Mouse (Mus musculus): Measurements from ENCODE around the gene Rhobtb3. TPM values are rescaled to one million over a fixed set of nuclear protein-coding genes. Genes with fewer than 3 reads are reported as not detected.
"Not testable (repeated sequence)": the region's sequence is repeated elsewhere in the genome, so short reads cannot be mapped to it uniquely, and the experiment has no call there.

The Rhobtb3 gene
- polyA plus RNA-seq, 1 experiment, result 17.2 TPM

DNA sequence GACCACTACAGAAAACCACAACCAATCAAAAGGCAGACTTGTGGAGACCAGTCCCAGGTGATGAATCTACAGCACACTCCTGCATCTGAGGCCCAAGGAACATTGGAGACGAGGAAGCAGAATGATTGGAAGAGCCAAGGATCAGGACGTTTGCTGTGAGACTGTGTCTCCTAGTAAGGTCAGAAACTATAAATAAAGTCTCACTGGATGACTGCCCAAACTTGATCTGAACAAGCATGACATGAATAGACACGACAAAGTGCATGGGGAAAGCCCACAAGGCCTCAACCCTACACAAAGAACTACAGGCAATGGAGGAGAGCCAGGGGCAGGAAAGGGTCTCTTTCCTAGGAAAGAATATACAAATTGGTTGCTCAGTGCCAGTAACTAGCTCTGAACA is 59.9 kb downstream of the Rhobtb3 start:
- H3K27ac ChIP-seq (ENCODE audit: insufficient read depth, low read length), result no peak overlapping the region
- WGBS, result 23% methylated on average over 3 of the region's 3 CpGs
- no peaks in the 10 kb centered on the region for H3K27me3 ChIP-seq (ENCODE audit: control insufficient read depth, insufficient read depth, low read length)
- no peak overlapping the region for H3K4me3 ChIP-seq (replicated peaks; ENCODE audit: insufficient read depth, low read depth, low read length)
- no peak for DNase-seq
- H3K4me1 ChIP-seq (ENCODE audit: control insufficient read depth, insufficient read depth, low read length), result no peaks in the 10 kb centered on the region
- TF ChIP-seq POLR2A (IDR thresholded peaks at IDR 0.05; ENCODE audit: borderline replicate concordance, insufficient read depth, low read length), result no peak
- TF ChIP-seq CTCF (IDR thresholded peaks at IDR 0.05; ENCODE audit: borderline replicate concordance, insufficient read depth, low read depth, low read length), result no peak

DNA sequence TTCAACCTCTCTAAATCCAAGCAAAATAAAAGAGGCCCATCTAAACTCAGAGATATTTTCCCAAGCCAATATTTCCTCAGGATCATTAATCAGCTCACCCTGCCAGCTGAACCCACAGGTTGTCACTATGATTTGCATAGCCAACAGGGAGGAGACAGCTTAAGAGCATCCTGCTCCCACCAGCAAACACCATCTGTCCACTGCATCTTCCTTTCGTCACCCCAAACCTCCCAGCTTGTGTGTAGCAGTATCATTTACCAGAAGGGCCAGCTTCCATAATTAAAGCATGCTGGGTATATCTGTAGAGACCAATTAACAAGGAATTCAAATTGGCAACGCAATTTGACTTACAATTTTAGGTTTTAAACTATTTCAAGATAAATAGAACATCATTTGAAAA is 63.2 kb downstream of the Rhobtb3 start:
- H3K27ac ChIP-seq (ENCODE audit: insufficient read depth, low read length), result no peak overlapping the region
- no peak overlapping the region for H3K4me3 ChIP-seq (replicated peaks; ENCODE audit: insufficient read depth, low read depth, low read length)
- no peak for DNase-seq
- 30% methylated on average over 2 of the region's 2 CpGs for WGBS
- TF ChIP-seq CTCF (IDR thresholded peaks at IDR 0.05; ENCODE audit: borderline replicate concordance, insufficient read depth, low read depth, low read length) (no peak), POLR2A (IDR thresholded peaks at IDR 0.05; ENCODE audit: borderline replicate concordance, insufficient read depth, low read length) (no peak)
- H3K27me3 ChIP-seq (ENCODE audit: control insufficient read depth, insufficient read depth, low read length), result no peaks in the 10 kb centered on the region
- H3K4me1 ChIP-seq (ENCODE audit: control insufficient read depth, insufficient read depth, low read length), result no peaks in the 10 kb centered on the region

DNA sequence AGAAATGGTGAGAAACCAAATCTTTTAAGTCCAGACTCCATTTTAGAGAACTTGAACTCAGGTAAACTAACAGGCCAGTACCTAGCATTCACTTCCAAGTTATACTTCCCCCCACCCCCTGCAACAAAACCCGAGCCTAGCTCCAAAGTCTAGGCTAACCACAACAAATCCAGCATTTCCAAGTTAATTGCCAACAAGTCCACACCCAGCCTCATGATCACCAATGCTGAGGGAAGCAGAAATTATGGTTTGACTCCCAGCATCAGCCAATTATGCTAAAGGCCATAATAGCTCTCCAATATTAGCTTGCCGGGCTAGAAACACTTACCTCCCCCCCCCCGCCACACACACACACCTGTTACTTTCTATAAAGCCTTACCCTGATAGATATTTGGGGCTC is 64.0 kb downstream of the Rhobtb3 start:
- WGBS, result 80% methylated on average over 3 of the region's 3 CpGs
- Histone ChIP-seq H3K4me3 (replicated peaks; ENCODE audit: insufficient read depth, low read depth, low read length) (no peak overlapping the region), H3K27ac (ENCODE audit: insufficient read depth, low read length) (no peak overlapping the region), H3K27me3 (ENCODE audit: control insufficient read depth, insufficient read depth, low read length) (no peaks in the 10 kb centered on the region), H3K4me1 (ENCODE audit: control insufficient read depth, insufficient read depth, low read length) (no peaks in the 10 kb centered on the region)
- no peak for DNase-seq
- TF ChIP-seq POLR2A (IDR thresholded peaks at IDR 0.05; ENCODE audit: borderline replicate concordance, insufficient read depth, low read length), result no peak
- TF ChIP-seq CTCF (IDR thresholded peaks at IDR 0.05; ENCODE audit: borderline replicate concordance, insufficient read depth, low read depth, low read length), result no peak

DNA sequence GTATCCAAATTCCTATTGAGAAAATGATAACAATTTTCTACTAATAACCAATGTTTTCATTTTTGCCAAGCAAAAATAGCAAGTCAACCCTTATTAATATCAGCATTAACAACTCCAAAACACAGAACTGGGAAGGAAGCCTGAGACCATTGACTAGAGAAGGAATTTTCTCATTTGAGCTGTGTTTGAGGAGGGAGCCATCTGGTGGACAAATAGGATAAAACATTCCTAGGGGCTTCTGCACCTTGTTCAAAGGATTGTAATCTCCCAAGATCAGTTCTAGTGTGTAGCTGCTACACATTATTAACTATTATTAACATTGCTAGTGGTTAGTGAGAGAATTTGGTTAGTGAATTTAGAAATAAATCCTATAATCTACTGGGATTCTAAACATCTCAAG is 65.8 kb downstream of the Rhobtb3 start:
- DNase-seq, result peak in 1 of 2 experiments; percentile 51
- TF ChIP-seq POLR2A (IDR thresholded peaks at IDR 0.05; ENCODE audit: borderline replicate concordance, insufficient read depth, low read length) (no peak), CTCF (IDR thresholded peaks at IDR 0.05; ENCODE audit: borderline replicate concordance, insufficient read depth, low read depth, low read length) (peak; percentile 46; the same call in 1 of the 2 replicates)
- H3K4me3 ChIP-seq (replicated peaks; ENCODE audit: insufficient read depth, low read depth, low read length), result no peak overlapping the region
- H3K27me3 ChIP-seq (ENCODE audit: control insufficient read depth, insufficient read depth, low read length), result no peaks in the 10 kb centered on the region
- no peak overlapping the region for H3K27ac ChIP-seq (ENCODE audit: insufficient read depth, low read length)
- no peaks in the 10 kb centered on the region for H3K4me1 ChIP-seq (ENCODE audit: control insufficient read depth, insufficient read depth, low read length)

DNA sequence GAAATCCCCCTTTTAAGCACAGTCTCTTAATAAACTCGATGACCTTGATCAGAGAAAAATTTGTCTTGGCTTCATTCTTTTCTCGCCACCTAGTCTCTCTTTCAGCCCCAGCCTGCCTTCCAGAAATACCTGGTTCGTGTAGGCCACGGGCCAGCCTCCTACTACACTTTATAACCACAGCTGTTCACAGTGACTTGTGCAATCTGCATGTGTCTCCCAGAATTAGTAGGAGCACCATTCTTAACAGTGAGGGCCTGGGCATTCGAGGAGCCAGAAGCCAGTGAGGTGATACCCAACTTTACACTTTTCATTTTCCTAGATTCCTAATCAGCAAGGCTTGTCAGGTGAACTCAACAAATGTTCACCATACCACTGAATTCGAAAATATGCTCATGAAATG is 67.1 kb downstream of the Rhobtb3 start:
- 76% methylated on average over 6 of the region's 6 CpGs for WGBS
- no peaks in the 10 kb centered on the region for H3K4me1 ChIP-seq (ENCODE audit: control insufficient read depth, insufficient read depth, low read length)
- H3K27me3 ChIP-seq (ENCODE audit: control insufficient read depth, insufficient read depth, low read length), result no peaks in the 10 kb centered on the region
- TF ChIP-seq POLR2A (IDR thresholded peaks at IDR 0.05; ENCODE audit: borderline replicate concordance, insufficient read depth, low read length) (no peak), CTCF (IDR thresholded peaks at IDR 0.05; ENCODE audit: borderline replicate concordance, insufficient read depth, low read depth, low read length) (no peak)
- H3K4me3 ChIP-seq (replicated peaks; ENCODE audit: insufficient read depth, low read depth, low read length), result no peak overlapping the region
- H3K27ac ChIP-seq (ENCODE audit: insufficient read depth, low read length), result no peak overlapping the region
- DNase-seq, result no peak

DNA sequence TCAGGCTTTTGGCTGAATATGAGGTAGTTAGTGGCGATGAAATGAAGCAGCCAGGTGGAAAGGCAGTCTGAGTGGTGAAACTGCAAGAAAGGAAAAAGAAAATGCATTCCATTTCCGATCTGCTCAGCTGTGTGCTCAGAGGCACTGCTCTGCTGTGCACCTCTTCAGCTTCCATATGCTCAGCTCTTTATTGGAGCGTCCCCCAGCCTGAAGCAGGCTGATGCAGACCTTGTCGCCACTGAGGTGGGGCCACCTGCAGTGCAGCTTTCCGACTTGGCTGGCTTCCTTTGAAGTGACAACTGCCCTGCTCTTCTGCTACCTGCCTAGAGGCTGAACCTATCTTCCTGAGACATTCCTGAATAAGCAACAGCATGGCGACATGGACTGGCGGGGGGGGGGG is 67.5 kb downstream of the Rhobtb3 start:
- DNase-seq, result peak; percentile 65 to 73
- 17% methylated on average over 7 of the region's 7 CpGs for WGBS
- not testable (repeated sequence) for H3K4me1 ChIP-seq (ENCODE audit: control insufficient read depth, insufficient read depth, low read length); H3K4me3 ChIP-seq (replicated peaks; ENCODE audit: insufficient read depth, low read depth, low read length); H3K27me3 ChIP-seq (ENCODE audit: control insufficient read depth, insufficient read depth, low read length); H3K27ac ChIP-seq (ENCODE audit: insufficient read depth, low read length)

DNA sequence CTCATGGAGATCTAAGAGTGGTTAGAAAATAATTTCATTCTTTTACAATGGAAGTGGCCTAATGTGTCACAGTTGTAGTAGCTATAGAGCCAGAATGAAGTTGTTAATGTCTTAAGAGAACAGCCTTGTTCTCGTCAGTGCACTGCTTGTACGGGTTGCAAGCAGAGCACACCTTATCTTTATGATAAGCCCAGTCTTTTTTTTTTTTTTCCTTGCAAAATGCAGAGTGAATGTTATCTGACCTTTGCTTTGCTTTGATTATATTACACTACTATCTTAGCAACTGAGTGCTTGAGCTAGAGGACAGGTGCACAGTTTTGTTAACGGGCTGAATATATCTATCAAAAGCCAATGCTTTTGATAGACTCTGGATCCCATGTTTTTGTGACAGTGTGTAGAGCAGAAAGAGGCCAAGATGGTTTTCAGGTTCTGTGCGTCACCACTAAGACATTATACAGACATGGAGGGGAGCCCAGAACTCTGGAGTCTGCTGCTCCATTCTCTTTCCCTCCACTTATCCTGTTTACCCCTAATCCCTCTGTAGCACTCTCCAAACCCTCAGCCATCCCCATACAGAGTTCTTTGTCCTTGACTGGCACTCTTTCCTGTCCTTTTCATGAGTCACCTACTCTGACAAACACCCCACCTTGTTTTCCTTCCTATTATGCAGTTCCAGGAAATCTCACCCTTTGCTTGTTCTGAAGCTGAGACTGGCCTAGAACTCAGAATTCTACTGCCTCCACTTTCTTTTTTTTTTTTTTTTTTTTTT is 68.9 kb downstream of the Rhobtb3 start:
- Histone ChIP-seq H3K27ac (ENCODE audit: insufficient read depth, low read length) (no peak overlapping the region), H3K27me3 (ENCODE audit: control insufficient read depth, insufficient read depth, low read length) (no peaks in the 10 kb centered on the region), H3K4me3 (replicated peaks; ENCODE audit: insufficient read depth, low read depth, low read length) (no peak overlapping the region), H3K4me1 (ENCODE audit: control insufficient read depth, insufficient read depth, low read length) (no peaks in the 10 kb centered on the region)
- WGBS, result 97% methylated on average over 4 of the region's 4 CpGs
- DNase-seq, result no peak
- TF ChIP-seq POLR2A (IDR thresholded peaks at IDR 0.05; ENCODE audit: borderline replicate concordance, insufficient read depth, low read length), result no peak
- no peak for TF ChIP-seq CTCF (IDR thresholded peaks at IDR 0.05; ENCODE audit: borderline replicate concordance, insufficient read depth, low read depth, low read length)

DNA sequence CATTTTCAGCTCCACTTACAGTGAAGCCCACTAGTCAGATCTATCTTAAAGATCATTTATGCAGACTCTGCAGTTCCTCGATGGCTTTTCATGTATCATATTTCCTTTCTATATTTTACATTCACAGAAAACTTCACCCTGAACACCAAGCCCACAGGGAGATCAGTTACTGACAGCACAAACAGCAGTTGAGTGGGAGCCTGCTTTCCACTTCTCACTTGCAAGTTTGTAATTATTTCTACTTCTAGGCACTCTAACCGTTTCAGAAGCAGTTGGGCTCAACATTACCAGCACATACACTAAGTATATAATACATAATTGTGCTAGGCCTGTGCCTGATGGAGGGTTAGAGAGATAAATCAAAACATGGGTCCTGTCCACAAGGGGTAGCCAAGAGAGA is 75.8 kb downstream of the Rhobtb3 start:
- Histone ChIP-seq H3K4me1 (ENCODE audit: control insufficient read depth, insufficient read depth, low read length) (no peaks in the 10 kb centered on the region), H3K4me3 (replicated peaks; ENCODE audit: insufficient read depth, low read depth, low read length) (no peak overlapping the region), H3K27ac (ENCODE audit: insufficient read depth, low read length) (no peak overlapping the region), H3K27me3 (ENCODE audit: control insufficient read depth, insufficient read depth, low read length) (no peaks in the 10 kb centered on the region)
- WGBS, result 95% methylated on average over 2 of the region's 2 CpGs
- TF ChIP-seq CTCF (IDR thresholded peaks at IDR 0.05; ENCODE audit: borderline replicate concordance, insufficient read depth, low read depth, low read length), result no peak
- no peak for TF ChIP-seq POLR2A (IDR thresholded peaks at IDR 0.05; ENCODE audit: borderline replicate concordance, insufficient read depth, low read length)
- no peak for DNase-seq

Data from cerebellum, adult 2 months (tissue).